Mouse (Mus musculus) E14TG2a.4 (cell line): ENCODE results near the gene Med7.

Source experiments
- H3K27me3 ChIP-seq: 2 replicates; pipeline ENCODE4 v1.6.1; 2014; ENCODE audit warnings: low read length, control low read depth; ENCODE audit not compliant: insufficient read depth
- H3K36me3 ChIP-seq: 2 replicates; pipeline ENCODE4 v1.6.1; 2014; ENCODE audit warnings: low read length, control low read depth; ENCODE audit not compliant: insufficient read depth
- H3K4me1 ChIP-seq: replicated peaks from 2 replicates; pipeline ENCODE4 v1.6.1; 2014; ENCODE audit warnings: low read depth, low read length, control low read depth
- H3K4me3 ChIP-seq: replicated peaks from 2 replicates; pipeline ENCODE4 v1.5.1; 2014; ENCODE audit warnings: mild to moderate bottlenecking, low read length
- H3K9me3 ChIP-seq: 2 replicates; pipeline ENCODE4 v1.6.1; 2014; ENCODE audit warnings: low read length, control low read depth
- CTCF ChIP-seq: conservative IDR thresholded peaks from 2 replicates; pipeline ENCODE4 v1.5.1; 2014; ENCODE audit warnings: low read length
- NANOG ChIP-seq: IDR thresholded peaks from 2 replicates; pipeline ENCODE4 v1.6.1; 2014; ENCODE audit warnings: borderline replicate concordance, low read length, mixed read lengths
- POU5F1 ChIP-seq: IDR thresholded peaks from 2 replicates; pipeline ENCODE4 v1.6.1; 2014; ENCODE audit warnings: low read length, borderline replicate concordance

Med7 gene

DNA sequence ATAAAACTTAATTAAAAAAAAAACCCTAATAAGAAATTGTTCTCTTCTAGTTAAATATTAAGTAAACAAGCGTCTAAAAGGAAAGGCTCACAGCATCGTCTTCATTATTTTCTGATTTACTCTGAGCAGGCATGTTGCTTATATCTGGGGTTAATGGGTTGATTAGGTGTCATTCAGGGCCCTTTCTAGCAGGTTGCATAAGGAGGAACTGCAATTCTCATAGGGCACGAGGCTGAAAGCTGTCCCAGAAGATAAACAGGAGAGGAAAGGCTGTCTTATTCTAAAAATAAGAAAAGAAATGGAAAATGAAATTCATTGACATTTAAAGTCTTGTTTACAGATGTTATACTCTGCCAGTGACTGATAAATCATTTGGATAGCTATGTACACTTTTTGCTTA is 23.2 kb downstream of the Med7 start:
- Histone ChIP-seq H3K9me3 (no peaks in the 10 kb centered on the region), H3K27me3 (no peaks in the 10 kb centered on the region), H3K4me3 (no peak overlapping the region), H3K4me1 (no peaks in the 10 kb centered on the region), H3K36me3 (no peaks in the 10 kb centered on the region)
- no peak for TF ChIP-seq POU5F1
- no peak for TF ChIP-seq NANOG
- TF ChIP-seq CTCF, result no peak

DNA sequence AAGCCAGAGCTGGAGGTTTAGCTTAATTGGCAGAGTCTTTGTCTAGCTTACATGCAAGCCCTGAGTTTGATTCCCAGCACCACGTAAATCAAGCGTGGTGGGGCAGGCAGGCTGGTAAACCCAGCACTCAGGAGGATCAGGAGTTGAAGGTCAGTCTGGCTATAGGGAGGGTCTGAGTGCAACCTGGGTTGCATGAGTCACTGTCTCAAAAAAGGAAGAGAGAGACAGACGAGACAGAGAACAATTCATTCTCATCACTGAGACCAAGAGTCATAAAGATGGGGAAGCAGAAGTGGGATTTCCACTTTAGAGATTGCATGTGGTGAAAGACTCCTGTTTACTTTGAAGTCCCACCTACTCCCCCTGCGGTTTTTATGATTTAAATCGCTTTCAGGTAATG is 24.6 kb downstream of the Med7 start:
- H3K4me3 ChIP-seq, result no peak overlapping the region
- no peak for TF ChIP-seq POU5F1
- no peak for TF ChIP-seq NANOG
- no peak for TF ChIP-seq CTCF
- H3K36me3 ChIP-seq, result no peaks in the 10 kb centered on the region
- no peaks in the 10 kb centered on the region for H3K27me3 ChIP-seq
- no peaks in the 10 kb centered on the region for H3K4me1 ChIP-seq
- no peaks in the 10 kb centered on the region for H3K9me3 ChIP-seq

DNA sequence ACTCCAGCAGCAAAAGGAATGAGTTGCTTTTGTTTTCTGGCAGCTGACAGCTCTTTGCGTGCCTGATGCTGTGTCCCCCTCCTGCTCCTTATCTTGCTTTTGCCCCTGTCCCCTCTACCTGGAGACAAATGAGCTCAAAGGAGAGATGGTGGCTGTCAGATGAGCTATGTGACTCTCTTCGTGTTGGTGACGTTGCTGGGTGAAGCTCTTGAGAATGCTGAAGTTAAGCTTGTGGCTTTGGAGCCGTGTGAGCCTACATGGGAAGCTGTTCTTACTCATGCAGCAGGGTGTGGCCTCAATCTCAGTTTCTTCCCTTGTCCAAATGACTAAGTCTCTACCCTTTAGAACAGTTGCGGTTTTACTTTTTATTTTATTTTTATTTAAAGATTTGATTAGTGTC is 25.2 kb downstream of the Med7 start:
- Histone ChIP-seq H3K36me3 (no peaks in the 10 kb centered on the region), H3K4me1 (no peaks in the 10 kb centered on the region), H3K4me3 (no peak overlapping the region), H3K27me3 (no peaks in the 10 kb centered on the region), H3K9me3 (no peaks in the 10 kb centered on the region)
- TF ChIP-seq NANOG (no peak), POU5F1 (no peak), CTCF (no peak)

GRCm38 (mm10) chr11:46466878-46467277 is 30.2 kb downstream of the Med7 start:
- Histone ChIP-seq H3K27me3 (no peaks in the 10 kb centered on the region), H3K4me1 (no peaks in the 10 kb centered on the region), H3K4me3 (no peak overlapping the region), H3K9me3 (no peaks in the 10 kb centered on the region), H3K36me3 (no peaks in the 10 kb centered on the region)
- TF ChIP-seq CTCF (no peak), POU5F1 (no peak), NANOG (no peak)

- Histone ChIP-seq H3K4me1 (no peaks in the 10 kb centered on the region), H3K36me3 (no peaks in the 10 kb centered on the region), H3K9me3 (peaks cover 13% of the 10 kb centered on the region), H3K27me3 (no peaks in the 10 kb centered on the region), H3K4me3 (no peak overlapping the region)
- TF ChIP-seq CTCF (no peak), POU5F1 (no peak)
Observed at GRCm38 (mm10) chr11:46474220-46474619, 37.5 kb downstream of the Med7 start.

DNA sequence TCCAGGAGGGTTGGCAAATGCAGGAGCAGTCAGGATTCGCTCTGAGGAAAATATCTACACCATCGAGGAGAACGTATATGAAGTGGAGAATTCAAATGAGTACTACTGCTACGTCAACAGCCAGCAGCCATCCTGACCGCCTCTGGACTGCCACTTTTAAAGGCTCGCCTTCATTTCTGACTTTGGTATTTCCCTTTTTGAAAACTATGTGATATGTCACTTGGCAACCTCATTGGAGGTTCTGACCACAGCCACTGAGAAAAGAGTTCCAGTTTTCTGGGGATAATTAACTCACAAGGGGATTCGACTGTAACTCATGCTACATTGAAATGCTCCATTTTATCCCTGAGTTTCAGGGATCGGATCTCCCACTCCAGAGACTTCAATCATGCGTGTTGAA is 42.6 kb downstream of the Med7 start:
- Histone ChIP-seq H3K36me3 (no peaks in the 10 kb centered on the region), H3K4me1 (no peaks in the 10 kb centered on the region), H3K9me3 (peaks cover 19% of the 10 kb centered on the region), H3K4me3 (no peak overlapping the region), H3K27me3 (no peaks in the 10 kb centered on the region)
- TF ChIP-seq CTCF (no peak), NANOG (no peak), POU5F1 (no peak)

DNA sequence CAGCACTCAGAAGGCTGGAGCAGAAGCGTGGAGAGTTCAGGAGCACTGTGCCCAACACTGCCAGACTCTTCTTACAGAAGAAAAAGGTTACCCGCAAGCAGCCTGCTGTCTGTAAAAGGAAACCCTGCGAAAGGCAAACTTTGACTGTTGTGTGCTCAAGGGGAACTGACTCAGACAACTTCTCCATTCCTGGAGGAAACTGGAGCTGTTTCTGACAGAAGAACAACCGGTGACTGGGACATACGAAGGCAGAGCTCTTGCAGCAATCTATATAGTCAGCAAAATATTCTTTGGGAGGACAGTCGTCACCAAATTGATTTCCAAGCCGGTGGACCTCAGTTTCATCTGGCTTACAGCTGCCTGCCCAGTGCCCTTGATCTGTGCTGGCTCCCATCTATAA is 43.8 kb downstream of the Med7 start:
- peaks cover 11% of the 10 kb centered on the region for H3K9me3 ChIP-seq
- no peaks in the 10 kb centered on the region for H3K27me3 ChIP-seq
- H3K4me1 ChIP-seq, result no peaks in the 10 kb centered on the region
- H3K36me3 ChIP-seq, result no peaks in the 10 kb centered on the region
- no peak overlapping the region for H3K4me3 ChIP-seq
- no peak for TF ChIP-seq NANOG
- no peak for TF ChIP-seq CTCF
- TF ChIP-seq POU5F1, result no peak

GRCm38 (mm10) chr11:46488231-46488630 is 51.5 kb downstream of the Med7 start:
- Histone ChIP-seq H3K4me3 (no peak overlapping the region), H3K4me1 (peaks cover 14% of the 10 kb centered on the region), H3K27me3 (no peaks in the 10 kb centered on the region), H3K9me3 (peaks cover 10% of the 10 kb centered on the region; the same call in 1 of the 2 replicates), H3K36me3 (no peaks in the 10 kb centered on the region)
- TF ChIP-seq NANOG, result no peak
- no peak for TF ChIP-seq POU5F1

DNA sequence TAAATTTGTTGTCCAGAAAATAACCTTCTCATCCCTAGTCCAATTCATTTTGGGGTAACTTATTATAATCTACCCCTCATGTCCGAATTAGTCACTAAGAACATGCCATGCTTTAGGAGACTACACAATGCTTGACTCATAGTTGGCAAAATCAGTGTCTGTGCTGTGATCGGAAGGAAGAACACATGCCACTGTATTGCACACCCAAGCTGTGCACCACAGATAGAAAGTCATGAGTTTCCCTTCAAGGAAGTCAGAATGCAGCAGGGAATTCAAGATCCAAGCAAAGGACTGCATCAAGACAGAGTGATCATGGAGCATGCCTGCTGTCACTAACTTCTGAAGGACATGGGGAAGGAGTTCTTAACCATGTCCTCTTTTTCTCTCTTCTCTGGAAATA is 51.9 kb downstream of the Med7 start:
- Histone ChIP-seq H3K4me1 (peaks cover 14% of the 10 kb centered on the region), H3K27me3 (no peaks in the 10 kb centered on the region), H3K36me3 (no peaks in the 10 kb centered on the region), H3K4me3 (no peak overlapping the region), H3K9me3 (peaks cover 10% of the 10 kb centered on the region; the same call in 1 of the 2 replicates)
- no peak for TF ChIP-seq NANOG
- no peak for TF ChIP-seq POU5F1
- no peak for TF ChIP-seq CTCF
